13 mouse cellular contexts compared by ENCODE assay signal in the genomic region with DNA sequence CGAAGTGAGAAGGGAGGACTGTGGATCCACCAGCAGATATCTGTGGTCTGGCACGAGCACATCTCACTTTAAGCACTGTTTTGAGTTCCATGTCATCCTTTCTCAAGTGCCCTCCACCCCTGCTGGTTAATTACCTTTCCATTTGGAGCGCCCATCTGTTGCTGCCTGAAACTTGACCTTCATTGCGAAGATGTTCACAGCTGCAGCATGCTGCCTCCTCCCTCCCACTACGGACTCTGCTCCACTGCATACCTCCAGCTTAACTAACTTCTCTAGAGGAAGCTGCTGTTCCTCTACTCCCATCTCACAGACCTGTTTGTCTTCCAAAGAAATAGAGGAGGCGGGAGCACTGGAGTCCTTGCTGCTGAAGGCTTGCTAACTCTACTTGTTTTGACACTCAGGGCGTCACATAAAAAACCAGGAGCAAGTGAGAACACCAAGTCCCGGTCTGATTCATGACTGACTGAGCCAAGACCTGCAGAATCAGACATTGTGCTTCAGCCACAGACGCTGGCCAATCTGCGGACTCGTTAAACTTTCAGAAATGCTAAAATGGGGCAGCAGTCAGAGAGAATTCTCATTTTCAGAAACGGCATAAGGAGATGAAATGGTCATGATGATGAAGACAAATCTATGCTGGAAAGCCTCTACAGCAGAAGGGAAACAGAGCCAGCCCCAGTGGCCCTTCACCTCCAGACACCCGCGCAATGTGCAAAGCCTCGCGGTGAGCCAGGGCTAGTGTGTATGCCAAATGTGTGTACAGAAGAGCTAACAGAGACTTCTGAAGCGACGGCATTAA.
DNase-seq lines count a peak whose midpoint lies in the region; ATAC-seq and TF ChIP-seq lines count a peak whose summit lies in the region.
"Had no signal": no experiment of that assay in that cellular context is flagged by ENCODE, and none has a peak within 500 bp of the region (broad histone marks: within the 10 kb centered on the region; RNA-seq: fewer than 3 reads in every experiment).

No protein-coding gene starts in this region.

- no peaks in the 10 kb centered on the region for H3K27me3 ChIP-seq in heart, adult 2 months (ENCODE audit: control insufficient read depth, insufficient read depth, low read length)
- no peaks in the 10 kb centered on the region for H3K27me3 ChIP-seq in kidney, postnatal 0 days (ENCODE audit: insufficient read depth, low read length)
- H3K27me3 ChIP-seq: CH12.LX; embryonic facial prominence, embryonic 13.5 days had no signal

- no peak overlapping the region for H3K9ac ChIP-seq in heart, adult 2 months (ENCODE audit: low read depth, low read length)
- no peak overlapping the region for H3K9ac ChIP-seq in kidney, postnatal 0 days (ENCODE audit: low read depth, low read length)
- H3K9ac ChIP-seq: embryonic facial prominence, embryonic 13.5 days; hindbrain, embryonic 13.5 days had no signal

- H3K79me2 ChIP-seq in heart, adult 2 months (replicated peaks; ENCODE audit: control insufficient read depth, insufficient read depth, low read length) = no peaks in the 10 kb centered on the region

- TF ChIP-seq POLR2A in heart, adult 2 months (IDR thresholded peaks at IDR 0.05; ENCODE audit: insufficient read depth, low read depth, low read length) = no peak

- peak; percentile 54 for ATAC-seq in kidney, postnatal 0 days (replicated peaks; ENCODE audit: low FRiP score, low read depth)
- no peak for ATAC-seq in granulocyte monocyte progenitor cell, adult 5-6 weeks (replicated peaks; ENCODE audit: poor library complexity, severe bottlenecking)

- H3K4me3 ChIP-seq in heart, adult 2 months = no peak overlapping the region
- H3K4me3 ChIP-seq in kidney, postnatal 0 days (replicated peaks; ENCODE audit: low read depth, low read length) = no peak overlapping the region
- H3K4me3 ChIP-seq: embryonic facial prominence, embryonic 13.5 days; hindbrain, embryonic 13.5 days had no signal

- 67% methylated on average over 18 of the region's 18 CpGs for WGBS in heart, adult 2 months
- WGBS in kidney, postnatal 0 days = 35% methylated on average over 18 of the region's 18 CpGs

- intact Hi-C loops in heart, adult 2 months (cut with DNase I) = no loop called here

- TF ChIP-seq CTCF in heart, adult 2 months (IDR thresholded peaks at IDR 0.05) = no peak
- no peak for TF ChIP-seq CTCF in kidney, postnatal 0 days (IDR thresholded peaks at IDR 0.05; ENCODE audit: low read depth)

- H3K36me3 ChIP-seq in heart, adult 2 months (ENCODE audit: control insufficient read depth, insufficient read depth, low read length) = no peaks in the 10 kb centered on the region
- H3K36me3 ChIP-seq in kidney, postnatal 0 days (ENCODE audit: insufficient read depth, low read length) = no peaks in the 10 kb centered on the region
- H3K36me3 ChIP-seq: hindbrain, embryonic 13.5 days had no signal

- TF ChIP-seq EP300 in heart, adult 2 months (IDR thresholded peaks at IDR 0.05; ENCODE audit: insufficient read depth, low read depth, low read length) = no peak

- DNase-seq in heart, adult 11 months = peak; percentile 90
- no peak for DNase-seq in heart, adult 2 months
- DNase-seq in kidney, postnatal 0 days (ENCODE audit: low spot score) = peak; percentile 79
- no peak for DNase-seq in kidney, adult 18-20 months
- peak; percentile 31 for DNase-seq in urinary bladder, postnatal 14 days (ENCODE audit: low spot score)
- DNase-seq in urinary bladder, postnatal 10 days (ENCODE audit: low spot score) = no peak
- DNase-seq: adrenal gland, postnatal 25 days; cerebellum, adult 9-10 months; thymus, postnatal 14 days had no signal

- no peaks in the 10 kb centered on the region for H3K9me3 ChIP-seq in kidney, postnatal 0 days (replicated peaks; ENCODE audit: low read length)
- H3K9me3 ChIP-seq: embryonic facial prominence, embryonic 13.5 days; hindbrain, embryonic 13.5 days had no signal

- peaks cover 2% of the 10 kb centered on the region; the same call in 1 of the 2 replicates for H3K4me1 ChIP-seq in heart, adult 2 months (ENCODE audit: control insufficient read depth, insufficient read depth, low read length)
- peaks cover 7% of the 10 kb centered on the region for H3K4me1 ChIP-seq in kidney, postnatal 0 days (replicated peaks; ENCODE audit: insufficient read depth, low read length)

- H3K4me2 ChIP-seq in kidney, postnatal 0 days (ENCODE audit: low read length) = peak overlapping the region; percentile 19; the same call in 1 of the 2 replicates
- H3K4me2 ChIP-seq: embryonic facial prominence, embryonic 13.5 days; hindbrain, embryonic 13.5 days had no signal

- H3K27ac ChIP-seq in heart, adult 2 months = no peak overlapping the region
- H3K27ac ChIP-seq in kidney, postnatal 0 days = no peak overlapping the region
- H3K27ac ChIP-seq: embryonic facial prominence, embryonic 13.5 days; hindbrain, embryonic 13.5 days had no signal

Comparison
In these comparisons a context has a peak if more than half of its experiments do, and no peak if none do; other contexts are left out.
1. DNase-seq: peak in heart, adult 11 months (single experiment), kidney, postnatal 0 days (single experiment) and urinary bladder, postnatal 14 days (single experiment); none in heart, adult 2 months (0 of 2), kidney, adult 18-20 months (single experiment) and urinary bladder, postnatal 10 days (single experiment).